ENCODE assay signal across 25 mouse cellular contexts in genomic region chr12:72940822-72941397, GRCm38 (mm10). TPM values are rescaled to one million over a fixed set of nuclear protein-coding genes. Genes with fewer than 3 reads are reported as not detected.
DNase-seq lines count a peak whose midpoint lies in the region; ATAC-seq and TF ChIP-seq lines count a peak whose summit lies in the region.
"Had no signal": no experiment of that assay in that cellular context is flagged by ENCODE, and none has a peak within 500 bp of the region (broad histone marks: within the 10 kb centered on the region; RNA-seq: fewer than 3 reads in every experiment).

No protein-coding gene starts in this region.

- 2% methylated on average over 11 of the region's 11 CpGs for WGBS in forebrain, postnatal 0 days
- WGBS in forebrain, embryonic 16.5 days: 1% methylated on average over 11 of the region's 11 CpGs
- WGBS in midbrain, embryonic 14.5 days: 1% methylated on average over 11 of the region's 11 CpGs
- WGBS in midbrain, embryonic 13.5 days: 3% methylated on average over 11 of the region's 11 CpGs
- WGBS in neural tube, embryonic 11.5 days: 2% methylated on average over 11 of the region's 11 CpGs

- H3K27ac ChIP-seq in forebrain, postnatal 0 days (ENCODE audit: low read depth, low read length): no peak overlapping the region
- no peak overlapping the region for H3K27ac ChIP-seq in forebrain, embryonic 16.5 days (ENCODE audit: low read length)
- H3K27ac ChIP-seq in midbrain, embryonic 14.5 days (replicated peaks; ENCODE audit: low read depth, low read length): no peak overlapping the region
- no peak overlapping the region for H3K27ac ChIP-seq in midbrain, embryonic 13.5 days
- H3K27ac ChIP-seq in neural tube, embryonic 11.5 days (ENCODE audit: low read depth, low read length): no peak overlapping the region
- H3K27ac ChIP-seq: stomach, embryonic 15.5 days had no signal

- no peak overlapping the region for H3K4me2 ChIP-seq in forebrain, postnatal 0 days (ENCODE audit: low read depth)
- no peak overlapping the region for H3K4me2 ChIP-seq in forebrain, embryonic 16.5 days (ENCODE audit: low read length)
- no peak overlapping the region for H3K4me2 ChIP-seq in midbrain, embryonic 14.5 days (ENCODE audit: low read length)
- H3K4me2 ChIP-seq in midbrain, embryonic 13.5 days (replicated peaks): no peak overlapping the region
- no peak overlapping the region for H3K4me2 ChIP-seq in neural tube, embryonic 11.5 days (ENCODE audit: low read depth)
- H3K4me2 ChIP-seq: stomach, embryonic 15.5 days had no signal

- H3K9me3 ChIP-seq in forebrain, postnatal 0 days (ENCODE audit: low read length): no peaks in the 10 kb centered on the region
- no peaks in the 10 kb centered on the region for H3K9me3 ChIP-seq in forebrain, embryonic 16.5 days (ENCODE audit: control insufficient read depth, low read length)
- H3K9me3 ChIP-seq in midbrain, embryonic 14.5 days (ENCODE audit: control insufficient read depth, low read length): no peaks in the 10 kb centered on the region
- no peaks in the 10 kb centered on the region for H3K9me3 ChIP-seq in midbrain, embryonic 13.5 days
- no peaks in the 10 kb centered on the region for H3K9me3 ChIP-seq in neural tube, embryonic 11.5 days (ENCODE audit: control insufficient read depth, low read length)
- H3K9me3 ChIP-seq: stomach, embryonic 15.5 days had no signal

- no peak overlapping the region for H3K4me3 ChIP-seq in forebrain, postnatal 0 days (ENCODE audit: low read depth, low read length)
- no peak overlapping the region for H3K4me3 ChIP-seq in forebrain, embryonic 16.5 days (replicated peaks; ENCODE audit: low read length)
- H3K4me3 ChIP-seq in midbrain, embryonic 14.5 days (replicated peaks; ENCODE audit: low read depth, low read length): no peak overlapping the region
- no peak overlapping the region for H3K4me3 ChIP-seq in midbrain, embryonic 13.5 days (replicated peaks)
- H3K4me3 ChIP-seq in neural tube, embryonic 11.5 days (ENCODE audit: low read depth, low read length): no peak overlapping the region
- H3K4me3 ChIP-seq: stomach, embryonic 15.5 days had no signal

- H3K36me3 ChIP-seq in forebrain, postnatal 0 days (ENCODE audit: insufficient read depth): no peaks in the 10 kb centered on the region
- H3K36me3 ChIP-seq in forebrain, embryonic 16.5 days (ENCODE audit: control insufficient read depth, insufficient read depth): no peaks in the 10 kb centered on the region
- H3K36me3 ChIP-seq in midbrain, embryonic 14.5 days (ENCODE audit: control insufficient read depth, insufficient read depth, low read length): no peaks in the 10 kb centered on the region
- H3K36me3 ChIP-seq in midbrain, embryonic 13.5 days: no peaks in the 10 kb centered on the region
- H3K36me3 ChIP-seq in neural tube, embryonic 11.5 days (ENCODE audit: control insufficient read depth, insufficient read depth, low read length): no peaks in the 10 kb centered on the region
- H3K36me3 ChIP-seq: stomach, embryonic 15.5 days had no signal

- no peak for ATAC-seq in forebrain, postnatal 0 days
- no peak for ATAC-seq in forebrain, embryonic 16.5 days
- no peak for ATAC-seq in midbrain, embryonic 14.5 days (ENCODE audit: low FRiP score, low TSS enrichment)
- ATAC-seq in midbrain, embryonic 13.5 days: no peak
- ATAC-seq in neural tube, embryonic 11.5 days (ENCODE audit: insufficient read depth, low FRiP score, low TSS enrichment): no peak
- ATAC-seq: hindbrain, embryonic 16.5 days had no signal

- no peak overlapping the region for H3K9ac ChIP-seq in forebrain, postnatal 0 days
- H3K9ac ChIP-seq in forebrain, embryonic 16.5 days (replicated peaks; ENCODE audit: low read depth, low read length): no peak overlapping the region
- H3K9ac ChIP-seq in midbrain, embryonic 14.5 days (replicated peaks; ENCODE audit: low read length): no peak overlapping the region
- no peak overlapping the region for H3K9ac ChIP-seq in midbrain, embryonic 13.5 days (replicated peaks)
- H3K9ac ChIP-seq in neural tube, embryonic 11.5 days (ENCODE audit: low read length): no peak overlapping the region
- H3K9ac ChIP-seq: stomach, embryonic 15.5 days had no signal

- DNase-seq in forebrain, postnatal 0 days: peak; percentile 21
- DNase-seq in midbrain, embryonic 14.5 days: peak; percentile 40
- DNase-seq in embryo, embryonic 10.5 days (ENCODE audit: low spot score): peak; percentile 61
- DNase-seq in neural tube, embryonic 11.5 days (ENCODE audit: low spot score): peak; percentile 31
- no peak for DNase-seq in thymus, adult 18-20 months
- DNase-seq: B cell, adult 2 months; gastrocnemius, postnatal 10 days; heart, adult 18-20 months; kidney, adult 8-10 months; kidney, postnatal 25 days; layer of hippocampus, adult 9-11 months; lung, postnatal 14 days had no signal

- TF ChIP-seq CTCF in forebrain, postnatal 0 days (IDR thresholded peaks at IDR 0.05; ENCODE audit: low read depth): no peak

- no peaks in the 10 kb centered on the region for H3K4me1 ChIP-seq in forebrain, postnatal 0 days (ENCODE audit: insufficient read depth)
- H3K4me1 ChIP-seq in forebrain, embryonic 16.5 days (replicated peaks; ENCODE audit: control insufficient read depth, insufficient read depth, low read length): peaks cover 16% of the 10 kb centered on the region
- H3K4me1 ChIP-seq in midbrain, embryonic 14.5 days (ENCODE audit: control insufficient read depth, insufficient read depth, low read length): 0 out of 2 replicates have a peak, but pooled peaks cover 5% of the 10 kb centered on the region
- H3K4me1 ChIP-seq in midbrain, embryonic 13.5 days (replicated peaks): peaks cover 17% of the 10 kb centered on the region
- H3K4me1 ChIP-seq in neural tube, embryonic 11.5 days (ENCODE audit: control insufficient read depth, insufficient read depth, low read length): peaks cover 2% of the 10 kb centered on the region; the same call in 1 of the 2 replicates

- peaks cover 94% of the 10 kb centered on the region for H3K27me3 ChIP-seq in forebrain, postnatal 0 days (ENCODE audit: insufficient read depth, low read length)
- H3K27me3 ChIP-seq in forebrain, embryonic 16.5 days (replicated peaks; ENCODE audit: control insufficient read depth, insufficient read depth, low read length): peaks cover 73% of the 10 kb centered on the region
- peaks cover 96% of the 10 kb centered on the region for H3K27me3 ChIP-seq in midbrain, embryonic 14.5 days (ENCODE audit: control insufficient read depth, insufficient read depth, low read length)
- H3K27me3 ChIP-seq in midbrain, embryonic 13.5 days: peaks cover 99% of the 10 kb centered on the region
- peaks cover 98% of the 10 kb centered on the region for H3K27me3 ChIP-seq in neural tube, embryonic 11.5 days (ENCODE audit: control insufficient read depth, insufficient read depth, low read length)

RNA-seq across cellular contexts. Expression of gene 4930447C04Rik, which starts 0.3 kb away (rescaled TPM):
- 4.3 and 9.4 TPM in 2 replicates for total RNA-seq in forebrain, postnatal 0 days (2014; rRNA removed)
- polyA plus RNA-seq in forebrain, postnatal 0 days (2015; fragmentation: Nextera tagmentation; extraction: Ambion mirVana): 2.3 TPM in 2 replicates
- 2.1 and 3.4 TPM in 2 replicates for polyA plus RNA-seq in forebrain, embryonic 16.5 days (2015; fragmentation: Nextera tagmentation; extraction: Ambion mirVana)
- polyA plus RNA-seq in midbrain, embryonic 14.5 days (2014; fragmentation: Nextera tagmentation; extraction: Ambion mirVana): 2.9 and 3.0 TPM in 2 replicates
- 2.3 and 3.2 TPM in 2 replicates for polyA plus RNA-seq in midbrain, embryonic 13.5 days (2015; fragmentation: Nextera tagmentation; extraction: Ambion mirVana)
- 1.9 and 2.6 TPM in 2 replicates for polyA plus RNA-seq in neural tube, embryonic 11.5 days (2014; fragmentation: Nextera tagmentation; extraction: Ambion mirVana)
- polyA plus RNA-seq: spleen, adult 2 months had no signal

RNA-seq across cellular contexts. Expression of gene Six6, which starts 1.2 kb away (rescaled TPM):
- 1.2 and 4.0 TPM in 2 replicates for total RNA-seq in forebrain, postnatal 0 days (2014; rRNA removed)
- 0.06 and 0.77 TPM in 2 replicates for polyA plus RNA-seq in forebrain, postnatal 0 days (2015; fragmentation: Nextera tagmentation; extraction: Ambion mirVana)
- 0.10 and 0.63 TPM in 2 replicates for polyA plus RNA-seq in forebrain, embryonic 16.5 days (2015; fragmentation: Nextera tagmentation; extraction: Ambion mirVana)
- not detected in 2 replicates for polyA plus RNA-seq in midbrain, embryonic 14.5 days (2014; fragmentation: Nextera tagmentation; extraction: Ambion mirVana)
- 0.86 and 2.5 TPM in 2 replicates for polyA plus RNA-seq in midbrain, embryonic 13.5 days (2015; fragmentation: Nextera tagmentation; extraction: Ambion mirVana)
- polyA plus RNA-seq in neural tube, embryonic 11.5 days (2014; fragmentation: Nextera tagmentation; extraction: Ambion mirVana): not detected in 2 replicates
- total RNA-seq: adrenal gland, adult 18-20 months; ES-E14; gastrocnemius, postnatal 10 days; heart, adult 18-20 months; heart, postnatal 10 days; left cerebral cortex, postnatal 10 days; megakaryocyte-erythroid progenitor cell, adult 5-6 weeks had no signal
- polyA plus RNA-seq: hindbrain, embryonic 16.5 days; limb, embryonic 14.5 days; liver, embryonic 16.5 days; spleen, adult 2 months; stomach, embryonic 15.5 days; thymus, postnatal 0 days had no signal

Comparison
In these comparisons a context has a peak if more than half of its experiments do, and no peak if none do; other contexts are left out.
1. DNase-seq: peak in forebrain, postnatal 0 days (single experiment), midbrain, embryonic 14.5 days (single experiment), embryo, embryonic 10.5 days (single experiment) and neural tube, embryonic 11.5 days (single experiment); none in thymus, adult 18-20 months (0 of 2).